Mouse (Mus musculus) liver, embryonic 14.5 days (tissue): ENCODE data around the gene Acacb. TPM values are rescaled to one million over a fixed set of nuclear protein-coding genes. Genes with fewer than 3 reads are reported as not detected.

Experiments
- ATAC-seq: fragments of 200-750 bp; cut with Nextera tagmentation; 2 replicates; pipeline ENCODE4 v1.8.0; 2017; ENCODE audit warnings: moderate number of reproducible peaks, mild to moderate bottlenecking, moderate library complexity; ENCODE audit not compliant: insufficient read depth
- DNase-seq, 3 experiments: peaks; one replicate each; pipeline ENCODE4 v3.0.0-alpha.2; 2012 to 2013; ENCODE audit warnings: low read depth in 3 of 3, low spot score in 3 of 3
- H3K27ac ChIP-seq: fragments of 300-500 bp; sonication (generic); 2 replicates; pipeline ENCODE4 v1.5.1; 2014; ENCODE audit warnings: moderate library complexity, mild to moderate bottlenecking, control low read depth, inconsistent platforms
- H3K27me3 ChIP-seq: fragments of 300-500 bp; sonication (generic); 2 replicates; pipeline ENCODE4 v1.6.1; 2014; ENCODE audit warnings: mild to moderate bottlenecking, low read length, moderate library complexity; ENCODE audit not compliant: control insufficient read depth, insufficient read depth
- H3K36me3 ChIP-seq: fragments of 300-500 bp; sonication (generic); replicated peaks from 2 replicates; pipeline ENCODE4 v1.6.1; 2014; ENCODE audit warnings: low read depth; ENCODE audit not compliant: control insufficient read depth, insufficient read depth
- H3K4me1 ChIP-seq, 2 experiments: fragments of 200-500 bp in 1 of 2; fragments of 300-500 bp in 1 of 2; sonication (generic) in 1 of 2; replicated peaks; 2 replicates each; pipeline ENCODE4 v1.6.1; 2012 to 2014; ENCODE audit warnings: antibody characterized with exemption in 1 of 2, inconsistent platforms in 1 of 2, low read length in 1 of 2; ENCODE audit not compliant: control insufficient read depth in 2 of 2, insufficient read depth in 2 of 2
- H3K4me2 ChIP-seq: fragments of 300-500 bp; sonication (generic); 2 replicates; pipeline ENCODE4 v1.6.1; 2014; ENCODE audit warnings: low read depth, mild to moderate bottlenecking, control low read depth, moderate library complexity
- H3K4me3 ChIP-seq, 2 experiments: fragments of 200-500 bp in 1 of 2; fragments of 300-500 bp in 1 of 2; sonication (generic) in 1 of 2; 2 replicates each; pipeline ENCODE4 v1.5.1; 2012 to 2014; ENCODE audit warnings: low read depth in 2 of 2, low read length in 2 of 2, mild to moderate bottlenecking in 2 of 2, control low read depth in 1 of 2, inconsistent platforms in 1 of 2, moderate library complexity in 1 of 2; ENCODE audit not compliant: insufficient read depth in 1 of 2
- H3K9ac ChIP-seq: fragments of 300-500 bp; sonication (generic); replicated peaks from 2 replicates; pipeline ENCODE4 v1.6.1; 2014; ENCODE audit warnings: mild to moderate bottlenecking, control low read depth, moderate library complexity
- H3K9me3 ChIP-seq: fragments of 300-500 bp; sonication (generic); 2 replicates; pipeline ENCODE4 v1.6.1; 2016; ENCODE audit warnings: low read length, mixed read lengths; ENCODE audit not compliant: control insufficient read depth
- CTCF ChIP-seq: IDR thresholded peaks from 2 replicates; pipeline ENCODE4 v1.5.1; 2016; ENCODE audit warnings: antibody characterized with exemption, low read depth, control low read depth
- EP300 ChIP-seq: IDR thresholded peaks from 2 replicates; pipeline ENCODE4 v1.6.1; 2016; ENCODE audit warnings: antibody characterized with exemption, low read depth
- WGBS: fragments of 180-500 bp; shearing (Covaris S2); extraction: QIAGEN DNeasy Blood & Tissue Kit; methylation state at CpG from one replicate; pipeline ENCODE4 v1.1.7; 2014; ENCODE audit not compliant: insufficient replicate concordance; 5-methylcytosine and 5-hydroxymethylcytosine counted together
- polyA plus RNA-seq, 2 experiments: library from polyadenylated mRNA; depleted of rRNA in 1 of 2; stranded (reverse) in 1 of 2; unstranded in 1 of 2; fragments of >200 nt; fragmentation: Nextera tagmentation in 1 of 2; extraction: Ambion mirVana in 1 of 2; gene quantifications; 2 replicates each; pipeline versions ENCODE4 v1.2.1 to v1.2.3; 2012 to 2014

The Acacb gene
- polyA plus RNA-seq, 2 experiments: 0.22 to 0.44 TPM

DNA sequence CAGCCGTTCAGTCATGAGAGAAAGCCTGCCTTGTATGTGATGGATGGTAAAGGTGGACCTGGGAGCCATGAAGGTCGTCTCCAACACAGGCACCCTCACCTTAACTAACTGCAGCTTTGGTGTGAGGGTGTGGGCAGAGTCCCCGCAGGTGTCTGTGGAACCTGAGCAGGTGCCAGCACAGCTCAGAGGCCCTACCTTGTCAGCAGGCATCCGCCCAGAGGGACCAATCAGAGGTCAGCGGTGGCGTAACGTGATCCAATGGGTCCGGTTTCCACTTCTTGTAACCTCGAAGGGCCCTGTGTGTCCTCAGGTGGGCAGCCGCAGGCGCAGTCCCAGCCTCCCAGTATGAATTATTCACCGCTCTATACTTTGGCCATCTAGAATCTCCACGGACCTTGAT, 142.5 kb downstream of the Acacb start, which contains the start of gene Myo1h:
Gene Myo1h (plus strand): TSS at position 293 of the 400 bp plus-strand sequence.
- no peak within 1 kb of the TSS for H3K4me2 ChIP-seq
- ATAC-seq (no peak), DNase-seq (no peak)
- H3K9ac ChIP-seq: no peak within 1 kb of the TSS
- H3K4me3 ChIP-seq: no peak within 1 kb of the TSS
- no peaks in the 10 kb centered on the region for H3K4me1 ChIP-seq
- no peak within 1 kb of the TSS for H3K27ac ChIP-seq
- H3K9me3 ChIP-seq: no peaks in the 10 kb centered on the region
- 35% methylated on average over 13 of the region's 13 CpGs for WGBS
- no peak for TF ChIP-seq EP300
- no peak for TF ChIP-seq CTCF
- H3K36me3 ChIP-seq: no peaks in the 10 kb centered on the region
- H3K27me3 ChIP-seq: no peaks in the 10 kb centered on the region; the same call in 1 of the 2 replicates

DNA sequence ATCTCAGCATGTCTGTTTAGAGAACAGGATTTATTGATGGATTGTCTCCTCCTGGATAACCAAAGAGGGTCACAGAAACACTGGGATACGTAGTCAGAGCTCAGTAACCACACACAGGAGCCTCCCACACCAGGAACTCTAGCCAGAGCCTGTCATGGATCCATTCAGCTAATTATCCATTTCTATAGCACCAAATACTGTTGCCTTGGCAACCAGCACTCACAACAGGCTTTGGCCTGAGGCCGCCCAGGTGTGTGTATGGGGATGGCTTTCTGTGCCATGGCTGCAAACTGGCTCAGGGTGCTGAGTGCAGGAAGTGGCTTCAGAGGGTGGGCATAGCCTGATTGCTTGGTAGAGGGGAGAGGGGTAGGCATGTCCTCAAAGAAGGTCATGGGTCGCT, 143.7 kb downstream of the Acacb start:
- 60% methylated on average over 3 of the region's 3 CpGs for WGBS
- no peaks in the 10 kb centered on the region for H3K4me1 ChIP-seq
- no peak for TF ChIP-seq CTCF
- TF ChIP-seq EP300: no peak
- no peaks in the 10 kb centered on the region for H3K9me3 ChIP-seq
- DNase-seq (no peak), ATAC-seq (no peak)
- no peak overlapping the region for H3K4me3 ChIP-seq
- no peak overlapping the region for H3K4me2 ChIP-seq
- no peaks in the 10 kb centered on the region for H3K36me3 ChIP-seq
- H3K9ac ChIP-seq: no peak overlapping the region
- no peaks in the 10 kb centered on the region; the same call in 1 of the 2 replicates for H3K27me3 ChIP-seq
- no peak overlapping the region for H3K27ac ChIP-seq

DNA sequence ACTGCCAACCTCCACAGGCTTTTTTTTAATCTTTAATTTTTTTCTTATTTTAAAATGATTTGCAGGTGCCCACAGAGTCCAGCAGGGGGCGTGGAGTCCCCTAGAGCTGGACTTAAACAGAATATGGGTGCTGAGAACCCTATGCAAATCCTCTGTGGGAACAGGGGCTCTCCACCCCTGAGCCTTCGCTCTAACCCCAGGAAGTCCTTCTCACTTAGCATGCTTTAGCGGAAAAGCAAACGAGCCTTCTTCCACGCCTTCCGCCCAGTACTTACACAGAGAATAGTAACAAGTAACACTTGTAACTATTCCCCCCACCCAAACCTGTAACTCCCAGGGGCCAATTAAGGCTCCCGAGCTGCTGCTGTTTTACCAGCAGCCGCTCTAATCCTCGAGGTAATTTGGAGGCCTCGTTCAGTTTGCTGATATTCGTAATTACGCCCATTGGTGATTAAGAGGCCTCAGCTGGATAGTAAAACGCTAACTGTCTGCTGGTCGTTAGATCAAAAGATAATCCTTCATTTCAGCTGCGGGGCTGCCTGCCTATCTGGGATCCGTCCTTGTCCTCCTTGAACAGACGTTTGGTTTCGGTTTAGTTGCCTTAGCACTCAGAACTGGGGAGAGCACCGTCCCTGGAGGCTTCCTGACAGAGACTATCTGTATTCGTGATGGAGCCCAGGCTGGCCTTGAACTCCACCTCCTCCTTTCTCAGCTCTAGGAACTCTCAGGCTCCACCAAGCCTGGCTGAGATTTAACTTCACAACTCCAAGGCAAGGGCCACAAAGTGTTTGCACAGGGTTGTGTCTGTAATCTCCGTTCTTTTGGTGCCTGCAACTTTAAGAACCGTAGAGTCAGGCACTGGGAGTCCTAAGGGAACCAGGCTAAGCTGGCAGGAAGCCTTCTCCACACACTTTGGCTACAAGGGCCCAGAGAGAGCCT, 150.6 kb downstream of the Acacb start:
- ATAC-seq (peak; percentile 18; the same call in 1 of the 2 replicates), DNase-seq (peak in 1 of 3 experiments; percentile 9)
- Histone ChIP-seq H3K27ac (no peak overlapping the region), H3K4me2 (peak overlapping the region; percentile 27), H3K4me1 (no peaks in the 10 kb centered on the region; a peak in 1 of 4 replicates), H3K4me3 (no peak overlapping the region), H3K9me3 (no peaks in the 10 kb centered on the region), H3K9ac (no peak overlapping the region), H3K36me3 (no peaks in the 10 kb centered on the region), H3K27me3 (no peaks in the 10 kb centered on the region)
- 19% methylated on average over 22 of the region's 22 CpGs for WGBS
- TF ChIP-seq EP300 (no peak), CTCF (peak; percentile 58)

DNA sequence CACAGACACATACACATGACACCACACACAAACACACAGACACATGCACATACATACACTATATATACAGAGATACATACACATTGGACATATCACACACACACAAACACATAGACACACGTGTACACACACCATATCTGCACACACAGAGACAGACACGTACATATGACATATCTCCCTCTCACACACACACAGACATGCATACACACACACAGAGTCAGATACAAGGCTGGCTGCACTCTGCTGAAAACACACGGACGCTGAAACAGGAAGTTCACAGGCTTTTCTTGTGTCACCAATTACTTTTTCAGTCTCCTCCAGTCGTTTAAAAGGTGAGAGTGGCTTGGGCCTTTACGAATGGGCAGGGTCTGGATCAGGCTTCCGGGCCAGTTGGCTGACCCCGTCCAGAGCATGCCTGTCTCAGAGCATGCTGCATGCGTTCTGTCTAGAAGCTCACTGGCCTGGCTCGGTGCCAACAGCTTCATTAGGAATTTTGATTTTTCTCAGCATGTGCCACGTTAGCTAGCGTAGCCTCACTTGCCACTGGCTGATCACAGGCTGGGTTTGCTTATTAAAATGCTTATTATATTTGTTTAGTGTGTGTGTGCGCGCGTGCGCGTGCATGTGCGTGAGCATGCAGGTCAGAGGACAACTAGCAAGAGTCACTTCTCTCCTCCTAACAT, 152.0 kb downstream of the Acacb start:
- Histone ChIP-seq H3K27me3 (no peaks in the 10 kb centered on the region), H3K9ac (no peak overlapping the region), H3K9me3 (no peaks in the 10 kb centered on the region), H3K27ac (no peak overlapping the region), H3K4me2 (no peak overlapping the region), H3K36me3 (no peaks in the 10 kb centered on the region), H3K4me3 (no peak overlapping the region), H3K4me1 (no peaks in the 10 kb centered on the region; a peak in 1 of 4 replicates)
- WGBS: 67% methylated on average over 18 of the region's 18 CpGs
- TF ChIP-seq EP300 (no peak), CTCF (no peak)
- DNase-seq (no peak), ATAC-seq (no peak)
